Mouse (Mus musculus) forebrain, embryonic 12.5 days (tissue): ENCODE measurements around the gene Fxn. TPM values are rescaled to one million over a fixed set of nuclear protein-coding genes. Genes with fewer than 3 reads are reported as not detected.

Experiments used
- polyA plus RNA-seq: library from polyadenylated mRNA; unstranded; fragments of >200 nt; fragmentation: Nextera tagmentation; extraction: Ambion mirVana; gene quantifications from 2 replicates; pipeline ENCODE4 v1.2.1, GENCODE M21; 2016

Fxn gene
- polyA plus RNA-seq, 1 experiment from 2014 or later = 52.2 TPM

Other genes starting within 250 kb of the Fxn start
- gene Fam189a2, start 249.6 kb downstream of the Fxn start, polyA plus RNA-seq = 0.47 and 0.63 TPM in 2 replicates
- 31.0 and 31.3 TPM in 2 replicates for gene Tjp2, start 55.6 kb downstream of the Fxn start, polyA plus RNA-seq
- 63.2 and 65.4 TPM in 2 replicates for gene Fam122a, start 196.8 kb upstream of the Fxn start, polyA plus RNA-seq